In genomic region chr17:23771284-23772218, GRCm38 (mm10) we compare ENCODE assay signal across 8 mouse cellular contexts. TPM values are rescaled to one million over a fixed set of nuclear protein-coding genes. Genes with fewer than 3 reads are reported as not detected.
A peak's percentile ranks its signal among the peaks of the same experiment; 100 is the strongest.
DNase-seq lines count a peak whose midpoint lies in the region; ATAC-seq lines count a peak whose summit lies in the region.

Flywch1 (minus strand) TSS chr17:23771602.

- DNase-seq in MEL-GATA-1-ER (ENCODE audit: extremely low read depth, low read depth), result peak; percentile 95
- peak; percentile 98 for DNase-seq in cerebellum, adult 8-10 months
- DNase-seq in forelimb bud, embryonic 11.5 days (ENCODE audit: low read depth, low spot score), result peak; percentile 99
- peak; percentile 99 for DNase-seq in layer of hippocampus, adult 9-10 months (ENCODE audit: low spot score)
- peak; percentile 94 for DNase-seq in ovary, postnatal 10 days (ENCODE audit: low spot score)
- DNase-seq in thymus, postnatal 10 days (ENCODE audit: low spot score in 2 of 2), result peak; percentile 96 to 98

- peak; percentile 98 for ATAC-seq in hematopoietic stem cell, adult 5-6 weeks (replicated peaks in 1 of 2; ENCODE audit: insufficient read depth in 1 of 2, low FRiP score in 2 of 2, low TSS enrichment in 1 of 2, low read depth in 1 of 2, poor library complexity in 2 of 2, severe bottlenecking in 2 of 2)
- peak; percentile 99 for ATAC-seq in lung, embryonic 16.5 days (ENCODE audit: low read depth)

- WGBS in lung, embryonic 16.5 days, result 3% methylated on average over 52 of the region's 58 CpGs

- peaks cover 7% of the 10 kb centered on the region for H3K4me1 ChIP-seq in lung, embryonic 16.5 days (replicated peaks; ENCODE audit: control insufficient read depth, insufficient read depth, low read length)

- H3K9ac ChIP-seq in lung, embryonic 16.5 days (ENCODE audit: low read length), result peak within 1 kb of the TSS; percentile 97

- peak within 1 kb of the TSS; percentile 97 for H3K4me3 ChIP-seq in lung, embryonic 16.5 days (ENCODE audit: low read length)

- H3K27ac ChIP-seq in lung, embryonic 16.5 days (ENCODE audit: low read length), result peak within 1 kb of the TSS; percentile 69

- H3K36me3 ChIP-seq in lung, embryonic 16.5 days (ENCODE audit: control insufficient read depth, insufficient read depth, low read length), result peaks cover 3% of the 10 kb centered on the region; the same call in 1 of the 2 replicates

- H3K4me2 ChIP-seq in lung, embryonic 16.5 days (ENCODE audit: low read depth, low read length), result peak within 1 kb of the TSS; percentile 90

- no peaks in the 10 kb centered on the region for H3K27me3 ChIP-seq in lung, embryonic 16.5 days (ENCODE audit: control insufficient read depth, insufficient read depth, low read depth, low read length)

- no peaks in the 10 kb centered on the region for H3K9me3 ChIP-seq in lung, embryonic 16.5 days (ENCODE audit: control insufficient read depth, low read length)

RNA-seq across cellular contexts. Expression of gene Flywch1, which starts in this region (rescaled TPM):
- total RNA-seq in hematopoietic stem cell, adult 5-6 weeks (2017), result 26.3 and 33.2 TPM in 2 replicates
- 61.3 and 65.2 TPM in 2 replicates for polyA plus RNA-seq in lung, embryonic 16.5 days (2015; fragmentation: Nextera tagmentation; extraction: Ambion mirVana)

Comparison
In these comparisons a context has a peak if more than half of its experiments do, and no peak if none do; other contexts are left out.
1. Peak in every context shown above with its lines: DNase-seq, ATAC-seq, H3K4me3 ChIP-seq and H3K27ac ChIP-seq.